Mouse (Mus musculus) adrenal gland, adult 8-10 months (tissue): ENCODE data around the gene Scamp3. TPM values are rescaled to one million over a fixed set of nuclear protein-coding genes. Genes with fewer than 3 reads are reported as not detected.
A peak's percentile ranks its signal among the peaks of the same experiment; 100 is the strongest.
"Not testable (repeated sequence)": the region's sequence is repeated elsewhere in the genome, so short reads cannot be mapped to it uniquely, and the experiment has no call there.

Source experiments
- DNase-seq: peaks from one replicate; pipeline ENCODE4 v3.0.0; 2022
- total RNA-seq, 4 experiments: library from RNA; stranded (reverse); gene quantifications; 2 replicates each; pipeline ENCODE4 v1.2.4; 2022

Gene Scamp3
- total RNA-seq, 4 experiments from 2014 or later: 90.1 to 110 (median 94.1) TPM

DNA sequence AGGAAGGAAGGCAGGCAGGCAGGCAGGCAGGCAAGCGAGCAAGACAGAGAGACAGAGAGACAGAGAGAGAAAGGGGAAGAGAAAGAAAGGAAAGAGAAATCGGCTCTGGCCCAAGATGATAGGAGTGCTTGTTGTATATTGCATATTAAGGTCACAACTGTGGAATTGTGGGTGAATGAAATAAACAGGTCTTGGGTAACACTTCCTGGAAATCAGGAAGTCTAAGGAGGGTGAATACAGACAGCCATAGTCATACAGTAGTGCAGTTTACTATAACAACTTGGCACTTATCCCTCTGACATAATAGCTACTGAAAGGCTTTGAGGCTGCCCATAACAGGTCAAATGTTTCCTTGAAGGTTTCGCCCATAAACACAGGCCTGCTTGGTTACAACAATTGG is 22.6 kb downstream of the Scamp3 start:
- DNase-seq: no peak

DNA sequence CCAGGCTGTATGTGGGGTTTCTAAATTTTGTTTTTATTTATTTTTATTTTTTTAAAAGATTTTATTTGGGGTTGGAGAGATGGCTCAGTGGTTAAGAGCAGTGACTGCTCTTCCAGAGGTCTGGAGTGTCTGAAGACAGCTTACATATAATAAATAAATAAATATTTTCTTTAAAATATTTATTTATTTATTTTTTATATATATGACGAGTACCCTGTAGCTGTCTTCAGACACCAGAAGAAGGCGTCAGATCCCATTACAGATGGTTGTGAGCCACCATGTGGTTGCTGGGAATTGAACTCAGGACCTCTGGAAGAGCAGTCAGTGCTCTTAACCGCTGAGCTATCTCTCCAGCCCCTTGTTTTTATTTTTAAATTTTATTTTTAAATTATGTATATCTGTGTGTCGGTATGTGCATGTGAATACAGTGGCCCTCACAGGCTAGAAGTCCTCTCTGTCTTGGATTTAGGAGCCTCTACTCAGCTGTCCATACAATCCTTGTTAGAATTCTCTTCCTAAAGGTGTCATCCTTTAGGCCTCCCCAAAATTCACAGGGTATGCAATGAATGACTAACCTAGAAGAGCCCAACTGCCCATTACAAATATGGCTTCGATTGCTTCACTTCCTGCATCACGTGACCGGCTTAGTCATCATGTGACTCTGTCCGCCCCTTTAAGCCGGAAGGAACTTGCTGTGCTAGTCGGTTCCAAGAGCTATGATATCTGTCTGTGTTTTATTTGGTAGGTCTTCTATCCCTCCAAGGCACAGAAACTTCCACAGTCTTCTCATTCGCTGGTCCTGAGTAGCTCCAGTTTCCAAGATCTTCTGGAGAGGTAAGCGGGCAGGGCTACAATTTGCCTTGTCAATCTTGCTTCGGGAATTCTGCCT is 25.2 kb downstream of the Scamp3 start, which contains the start of gene Gba:
Gba (plus strand) TSS at position 676 of the 889 bp plus-strand sequence.
- DNase-seq: peak; percentile 77

DNA sequence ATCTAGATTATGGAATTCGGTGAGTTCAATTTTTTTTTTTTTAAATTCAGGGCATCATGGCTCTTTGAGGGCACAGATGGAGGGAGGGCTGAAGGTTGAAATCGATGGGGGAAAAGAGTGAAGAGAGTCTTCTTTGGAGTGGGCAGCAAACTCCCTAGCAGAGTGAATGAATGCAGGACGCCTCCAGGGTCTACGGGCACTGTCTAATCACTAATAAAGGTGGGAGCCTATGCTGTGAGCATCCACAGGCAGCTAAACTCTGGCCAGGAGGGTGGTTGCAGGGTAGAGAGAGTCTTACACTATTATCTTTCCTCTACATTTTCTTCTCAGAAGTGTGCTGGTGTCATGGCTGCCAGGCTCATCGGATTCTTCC is 25.9 kb downstream of the Scamp3 start:
- DNase-seq: no peak

DNA sequence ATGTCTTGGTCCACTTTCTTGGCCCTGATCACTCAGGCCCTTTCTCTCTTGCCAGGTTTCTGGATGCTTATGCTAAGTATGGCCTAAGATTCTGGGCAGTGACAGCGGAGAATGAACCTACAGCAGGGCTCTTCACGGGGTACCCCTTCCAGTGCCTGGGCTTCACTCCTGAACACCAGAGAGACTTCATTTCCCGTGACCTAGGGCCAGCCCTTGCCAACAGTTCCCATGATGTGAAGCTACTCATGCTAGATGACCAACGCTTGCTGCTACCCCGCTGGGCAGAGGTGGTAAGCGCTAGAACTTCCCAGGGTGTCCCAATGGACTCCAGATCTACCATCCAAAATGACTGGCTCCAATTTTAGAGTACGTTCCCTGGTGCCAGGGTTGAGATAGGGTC is 28.8 kb downstream of the Scamp3 start:
- DNase-seq: no peak

- DNase-seq: no peak
Observed at GRCm38 (mm10) chr3:89206695-89207094, 29.4 kb downstream of the Scamp3 start.

GRCm38 (mm10) chr3:89208075-89208657 is 30.9 kb downstream of the Scamp3 start:
- DNase-seq: no peak

- no peak for DNase-seq
Observed at GRCm38 (mm10) chr3:89208736-89209135, 31.5 kb downstream of the Scamp3 start.

- no peak for DNase-seq
Observed at GRCm38 (mm10) chr3:89209731-89210130, 32.5 kb downstream of the Scamp3 start.

DNA sequence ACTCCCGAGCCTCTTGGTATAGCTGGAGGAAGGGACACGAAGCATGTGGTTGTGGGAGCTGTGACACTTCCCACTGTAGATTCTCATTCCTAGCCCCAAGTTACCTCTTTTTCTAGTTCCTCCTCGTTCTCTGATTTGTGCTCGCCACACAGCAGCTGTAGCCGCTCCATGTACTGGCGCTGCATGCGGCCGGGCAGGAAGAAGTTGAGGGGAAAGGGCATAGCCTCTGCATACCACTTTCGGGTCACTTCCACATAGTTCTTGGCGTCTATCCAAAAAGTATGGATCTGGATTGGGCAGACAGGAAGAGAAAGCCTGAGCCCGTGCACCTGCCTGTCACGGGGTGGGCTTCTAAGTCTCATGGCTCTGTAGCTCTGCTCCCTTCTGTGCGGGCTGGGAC is 32.9 kb downstream of the Scamp3 start:
- no peak for DNase-seq

DNA sequence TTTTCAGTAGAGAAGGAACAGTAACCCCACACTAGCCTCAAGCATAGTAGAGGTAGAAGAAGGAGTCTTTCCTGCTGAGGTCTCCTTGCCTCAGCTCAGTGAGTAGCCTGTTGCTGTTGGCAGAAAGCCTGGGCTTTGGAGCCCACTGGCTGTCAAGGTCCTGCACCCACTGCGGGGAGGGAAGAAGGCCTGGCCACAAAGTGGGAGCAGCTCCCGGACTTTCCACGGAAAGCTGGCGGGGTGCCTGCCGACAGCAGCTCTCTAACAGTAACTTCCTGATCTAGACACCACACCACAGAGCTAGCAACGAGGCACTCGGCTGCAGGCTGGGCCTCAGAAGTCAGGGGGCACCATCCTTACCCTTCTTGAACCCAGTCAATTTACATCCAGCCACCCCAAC is 33.5 kb downstream of the Scamp3 start:
- no peak for DNase-seq

DNA sequence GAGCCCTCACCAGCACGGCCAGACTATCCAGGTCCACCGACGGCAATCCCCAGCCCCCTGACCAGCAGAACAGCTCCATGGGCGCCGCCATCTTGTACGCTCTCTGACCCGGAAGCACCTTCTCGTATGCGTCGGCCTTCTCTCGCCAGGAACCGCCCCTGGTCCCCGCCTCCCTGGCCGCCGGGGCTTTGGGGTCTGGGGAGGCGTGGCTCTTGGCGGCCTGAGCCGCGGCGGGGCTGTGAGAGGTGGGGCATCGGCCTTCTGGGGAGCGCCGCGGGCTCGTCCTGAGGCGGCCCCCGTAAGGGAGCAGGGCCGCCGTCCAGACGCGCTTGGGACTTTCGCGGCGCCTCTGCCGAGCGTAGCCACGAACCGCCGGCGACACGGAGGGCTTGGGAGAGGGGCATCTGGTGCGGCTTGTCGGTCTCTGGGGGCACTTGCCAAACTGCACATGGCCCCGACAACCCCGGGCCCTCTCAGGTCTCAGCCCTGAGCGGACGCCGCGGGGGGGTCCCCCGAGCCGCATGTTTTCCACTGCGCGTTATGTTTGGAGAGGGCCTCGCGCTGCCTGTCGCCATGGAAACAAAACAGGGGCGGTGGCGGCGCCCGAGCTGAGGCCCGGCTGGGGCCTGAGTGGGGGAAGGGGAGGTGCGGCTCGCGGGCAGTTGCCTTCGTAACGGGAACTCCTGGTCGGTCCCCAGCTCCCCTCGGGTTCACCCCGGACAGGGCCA is 36.7 kb downstream of the Scamp3 start:
- peak; percentile 90 for DNase-seq

DNA sequence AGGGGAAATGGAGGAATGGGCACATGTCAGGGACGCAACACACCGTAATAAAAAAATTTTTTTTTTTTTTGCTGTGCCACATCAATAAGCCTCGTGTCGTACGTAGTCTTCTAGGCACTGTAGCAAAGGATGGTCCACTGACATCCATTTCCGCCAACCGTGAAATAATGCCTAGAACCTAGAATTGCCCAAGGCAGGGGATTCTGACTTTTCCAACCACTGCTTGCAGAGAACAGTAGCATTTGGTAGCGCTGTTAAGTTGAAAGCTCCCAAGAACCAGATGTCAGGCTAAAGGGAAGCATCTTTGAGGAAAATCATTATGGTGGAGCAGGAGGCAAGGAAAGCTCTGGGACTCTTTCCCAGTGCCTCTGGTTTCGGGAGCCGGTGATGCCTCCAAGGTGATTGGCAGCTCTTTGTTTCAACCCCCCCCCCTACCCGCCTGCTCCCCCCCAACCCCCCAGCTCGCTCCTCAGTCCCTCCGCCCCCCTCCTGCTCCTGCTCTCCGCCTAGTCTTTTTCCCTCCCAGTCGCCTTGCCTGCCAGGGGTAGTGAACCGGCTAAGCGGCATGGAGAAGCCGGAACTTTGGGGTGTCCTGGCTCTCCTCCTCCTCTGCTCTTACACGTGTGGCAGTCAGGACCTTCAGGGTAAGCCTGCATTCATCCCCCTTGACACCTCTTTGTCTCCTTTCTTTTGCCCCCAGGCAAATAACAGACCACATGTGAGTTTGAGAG is 37.6 kb downstream of the Scamp3 start, which contains the start of gene Thbs3:
Thbs3 (plus strand) TSS at position 500 of the 731 bp plus-strand sequence.
- no peak for DNase-seq

DNA sequence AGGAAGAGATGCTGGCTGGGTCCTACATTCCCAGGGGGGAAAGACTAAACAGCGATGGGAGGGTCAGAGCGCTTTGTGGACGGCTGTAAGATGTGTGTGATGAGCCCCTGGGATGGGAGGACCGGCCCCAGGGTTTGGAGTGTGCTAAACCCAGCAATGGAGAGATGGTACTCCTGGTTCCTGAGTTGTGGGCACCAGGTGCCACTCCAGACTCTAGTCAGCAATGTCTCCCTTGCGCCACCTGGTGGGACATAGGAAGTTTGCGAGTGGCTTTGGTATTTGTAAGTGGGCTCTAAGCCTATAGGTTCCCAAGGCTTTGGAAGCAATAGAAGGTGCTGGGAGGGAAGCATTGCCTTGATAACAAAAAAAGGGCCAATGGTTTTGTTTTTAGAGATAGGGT is 38.6 kb downstream of the Scamp3 start:
- peak; percentile 51 for DNase-seq

- not testable (repeated sequence) for DNase-seq
Observed at GRCm38 (mm10) chr3:89216407-89216806, 39.1 kb downstream of the Scamp3 start.

DNA sequence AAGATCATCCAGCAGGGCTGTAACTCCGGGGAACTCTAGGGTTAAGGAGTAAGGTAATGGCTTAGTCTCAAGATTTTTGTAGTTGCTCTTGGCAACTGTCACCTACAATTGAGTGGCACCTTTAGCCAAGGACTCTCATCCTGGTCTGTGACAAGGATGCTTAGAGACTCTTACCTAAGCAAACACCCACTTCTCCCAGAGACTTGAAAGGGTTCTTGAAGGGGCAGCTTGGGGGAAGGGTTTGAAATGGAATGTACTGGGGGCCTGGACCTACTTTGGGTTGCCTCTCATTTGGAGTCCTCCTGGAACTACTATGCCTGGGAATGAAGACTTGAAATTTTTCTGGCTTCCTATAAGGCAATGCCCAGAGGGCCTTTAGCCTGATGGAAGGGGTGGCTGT is 41.0 kb downstream of the Scamp3 start:
- no peak for DNase-seq

DNA sequence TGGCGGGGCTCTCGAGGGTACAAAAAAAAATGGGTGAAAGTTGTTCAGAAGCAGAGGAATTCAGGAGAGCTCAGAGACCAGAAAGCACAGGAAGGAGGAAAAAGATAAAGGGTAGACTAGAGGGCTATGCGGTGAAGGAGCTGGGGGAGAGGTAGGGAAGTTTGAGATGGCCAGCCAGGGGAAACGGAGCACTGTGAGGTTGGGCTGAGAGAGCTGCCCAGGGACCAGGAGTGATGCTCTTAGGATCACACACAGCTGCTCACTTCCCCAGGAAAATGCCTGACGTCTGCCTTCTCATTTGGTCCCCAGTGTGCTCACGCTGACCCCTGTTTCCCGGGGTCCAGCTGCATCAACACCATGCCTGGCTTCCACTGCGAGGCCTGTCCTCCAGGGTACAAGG is 42.3 kb downstream of the Scamp3 start:
- no peak for DNase-seq

DNA sequence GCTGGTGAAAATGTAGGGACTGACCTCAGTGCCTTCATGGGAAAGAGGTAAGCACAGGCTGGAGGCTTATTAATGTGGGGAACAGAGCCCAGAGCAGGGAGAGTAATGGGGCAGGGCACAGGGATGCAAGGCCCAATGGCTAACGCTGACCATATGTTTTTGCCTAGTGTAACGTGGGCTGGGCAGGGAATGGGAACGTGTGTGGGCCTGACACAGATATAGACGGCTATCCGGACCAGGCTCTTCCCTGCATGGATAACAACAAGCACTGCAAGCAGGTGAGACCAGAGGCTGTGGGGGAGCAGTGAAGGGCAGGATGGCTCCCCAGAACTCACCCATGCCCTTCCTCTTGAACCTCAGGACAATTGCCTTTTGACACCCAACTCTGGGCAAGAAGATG is 43.9 kb downstream of the Scamp3 start:
- DNase-seq: no peak

- no peak for DNase-seq
Observed at GRCm38 (mm10) chr3:89224796-89225195, 47.5 kb downstream of the Scamp3 start.

- no peak for DNase-seq
Observed at GRCm38 (mm10) chr3:89225321-89225815, 48.1 kb downstream of the Scamp3 start.

GRCm38 (mm10) chr3:89225918-89226317 is 48.6 kb downstream of the Scamp3 start:
- DNase-seq: no peak

DNA sequence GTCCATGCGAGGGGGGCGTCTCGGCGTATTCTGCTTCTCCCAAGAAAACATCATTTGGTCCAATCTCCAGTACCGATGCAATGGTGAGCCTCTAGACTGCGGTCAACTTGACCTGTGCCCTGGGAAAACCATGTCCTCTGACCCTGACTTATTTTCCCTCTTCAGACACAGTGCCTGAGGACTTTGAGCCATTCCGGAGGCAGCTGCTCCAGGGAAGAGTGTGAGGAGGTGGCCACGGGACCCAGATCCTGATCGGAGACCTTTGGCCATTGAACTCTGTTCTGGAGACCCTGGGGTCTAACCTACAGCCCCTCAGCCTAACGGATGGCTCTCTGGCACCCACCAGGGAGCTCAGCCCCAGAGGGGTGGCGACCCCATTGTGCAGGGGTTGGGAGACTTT is 49.1 kb downstream of the Scamp3 start:
- no peak for DNase-seq

DNA sequence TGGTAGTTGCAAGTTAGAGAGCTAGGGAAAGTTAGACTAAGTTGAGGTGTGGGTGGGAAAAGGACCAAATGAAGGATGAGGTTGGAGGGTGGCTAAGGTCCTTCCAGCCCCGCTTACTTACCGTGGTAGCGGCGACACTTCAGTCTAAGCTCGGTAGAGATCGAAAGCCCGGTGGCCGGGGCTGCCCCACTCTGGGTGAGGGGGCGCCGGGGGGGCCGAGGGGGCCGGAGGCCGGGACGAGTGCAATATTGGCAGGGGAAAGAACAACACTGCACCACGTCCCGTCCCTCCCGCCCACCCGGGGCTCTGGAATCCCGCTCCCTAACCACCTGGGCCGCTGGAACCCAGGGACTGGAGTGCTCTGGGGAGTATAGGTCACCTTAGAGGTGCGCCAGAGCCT is 49.6 kb downstream of the Scamp3 start, which contains the start of gene Mtx1:
Mtx1 (minus strand) TSS at position 189 of the 400 bp plus-strand sequence.
- no peak for DNase-seq
